Mouse (Mus musculus) hindlimb bud, embryonic 11.5 days (tissue): ENCODE results near the gene Hip1.
"Not testable (repeated sequence)": the region's sequence is repeated elsewhere in the genome, so short reads cannot be mapped to it uniquely, and the experiment has no call there.

ENCODE experiments used
- DNase-seq: peaks from one replicate; pipeline ENCODE4 v3.0.0-alpha.2; 2012; ENCODE audit warnings: low read depth, low spot score; ENCODE audit errors: extremely low spot score

Gene Hip1

GRCm38 (mm10) chr5:135454256-135454655, 90.7 kb downstream of the Hip1 start:
- DNase-seq: no peak

- not testable (repeated sequence) for DNase-seq
Observed at GRCm38 (mm10) chr5:135451559-135451958, 93.4 kb downstream of the Hip1 start.

- DNase-seq: no peak
Observed at GRCm38 (mm10) chr5:135451100-135451499, 93.8 kb downstream of the Hip1 start.

GRCm38 (mm10) chr5:135445755-135446154, 99.2 kb downstream of the Hip1 start:
- DNase-seq: no peak

GRCm38 (mm10) chr5:135442430-135442829, 102.5 kb downstream of the Hip1 start:
- no peak for DNase-seq

GRCm38 (mm10) chr5:135435039-135435438, 109.9 kb downstream of the Hip1 start:
- no peak for DNase-seq

GRCm38 (mm10) chr5:135433861-135434260, 111.1 kb downstream of the Hip1 start:
- DNase-seq: no peak

- no peak for DNase-seq
Observed at GRCm38 (mm10) chr5:135431111-135431510, 113.8 kb downstream of the Hip1 start.

GRCm38 (mm10) chr5:135428786-135429185, 116.1 kb downstream of the Hip1 start:
- no peak for DNase-seq

- DNase-seq: no peak
Observed at GRCm38 (mm10) chr5:135410266-135410665, 134.7 kb downstream of the Hip1 start.

- no peak for DNase-seq
Observed at GRCm38 (mm10) chr5:135408114-135408513, 136.8 kb downstream of the Hip1 start.

- no peak for DNase-seq
Observed at GRCm38 (mm10) chr5:135405437-135405836, 139.5 kb downstream of the Hip1 start.

GRCm38 (mm10) chr5:135404623-135405022, 140.3 kb downstream of the Hip1 start:
- DNase-seq: no peak

- DNase-seq: peak; percentile 76
Observed at GRCm38 (mm10) chr5:135400244-135400643, 144.7 kb downstream of the Hip1 start.

- DNase-seq: no peak
Observed at GRCm38 (mm10) chr5:135399382-135399781, 145.5 kb downstream of the Hip1 start.

- DNase-seq: no peak
Observed at GRCm38 (mm10) chr5:135395826-135396225, 149.1 kb downstream of the Hip1 start.

GRCm38 (mm10) chr5:135394004-135394823, 150.7 kb downstream of the Hip1 start, which contains the start of gene Pom121:
Gene Pom121, minus strand, starts transcription at chr5:135394546.
- peak; percentile 75 for DNase-seq

- no peak for DNase-seq
Observed at GRCm38 (mm10) chr5:135383771-135384170, 161.1 kb downstream of the Hip1 start.

GRCm38 (mm10) chr5:135382746-135383145, 162.2 kb downstream of the Hip1 start:
- no peak for DNase-seq

- no peak for DNase-seq
Observed at GRCm38 (mm10) chr5:135381356-135381925, 163.5 kb downstream of the Hip1 start.

- DNase-seq: no peak
Observed at GRCm38 (mm10) chr5:135380681-135381080, 164.2 kb downstream of the Hip1 start.

- no peak for DNase-seq
Observed at GRCm38 (mm10) chr5:135376341-135376740, 168.6 kb downstream of the Hip1 start.
